Mouse (Mus musculus): ENCODE data around the gene Btbd7. TPM values are rescaled to one million over a fixed set of nuclear protein-coding genes. Genes with fewer than 3 reads are reported as not detected.

The Btbd7 gene
- polyA plus RNA-seq, 1 experiment: 0.10 TPM

DNA sequence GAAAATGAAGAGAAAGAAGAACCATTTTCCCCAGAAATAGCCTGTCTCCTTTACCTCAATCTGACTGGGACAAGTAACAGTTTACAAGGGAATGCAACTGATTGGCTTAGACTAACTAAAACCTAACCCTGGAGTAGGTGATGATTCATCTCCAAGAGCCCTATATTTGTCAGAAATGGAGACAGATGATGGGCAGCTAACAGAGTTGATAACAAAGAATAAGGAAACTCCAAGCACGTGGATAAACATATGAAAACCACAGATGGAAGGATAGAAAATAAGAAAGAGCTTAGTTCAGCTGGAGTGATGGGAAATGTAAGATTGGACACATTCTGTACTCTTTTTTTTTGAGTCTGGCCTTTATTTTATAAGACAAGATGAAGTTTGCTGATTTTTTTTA is 7.7 kb downstream of the Btbd7 start:
- H3K4me3 ChIP-seq (replicated peaks): no peak overlapping the region
- H3K9me3 ChIP-seq (ENCODE audit: control insufficient read depth, low read length): no peaks in the 10 kb centered on the region
- peaks cover 10% of the 10 kb centered on the region for H3K4me1 ChIP-seq (ENCODE audit: control insufficient read depth)
- TF ChIP-seq TAL1 (IDR thresholded peaks at IDR 0.05; ENCODE audit: low read length) (no peak), GATA1 (IDR thresholded peaks at IDR 0.05; ENCODE audit: low read length) (no peak)
- no peaks in the 10 kb centered on the region for H3K27me3 ChIP-seq (ENCODE audit: control insufficient read depth)
- H3K36me3 ChIP-seq (ENCODE audit: control insufficient read depth): peaks cover 5% of the 10 kb centered on the region

DNA sequence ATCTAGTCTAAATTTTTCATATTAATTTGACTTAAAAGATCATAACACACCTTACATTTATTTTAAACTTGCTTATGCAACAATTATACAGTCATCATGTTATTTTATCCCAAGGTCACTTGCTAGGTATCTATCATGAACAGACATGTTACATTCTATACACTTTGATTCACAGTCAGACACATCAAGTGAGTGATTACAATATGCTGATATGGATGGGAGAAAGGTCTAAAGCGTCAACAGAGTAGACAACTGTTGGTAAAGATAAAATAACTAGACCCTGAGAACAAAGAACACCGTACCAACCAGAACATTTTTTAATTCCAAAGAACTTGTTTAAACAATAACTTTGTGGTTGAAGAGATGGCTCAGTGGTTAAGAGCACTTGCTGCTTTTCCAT is 8.5 kb downstream of the Btbd7 start:
- Histone ChIP-seq H3K27me3 (ENCODE audit: control insufficient read depth) (no peaks in the 10 kb centered on the region), H3K4me3 (replicated peaks) (no peak overlapping the region), H3K4me1 (ENCODE audit: control insufficient read depth) (peaks cover 10% of the 10 kb centered on the region), H3K9me3 (ENCODE audit: control insufficient read depth, low read length) (no peaks in the 10 kb centered on the region), H3K36me3 (ENCODE audit: control insufficient read depth) (peaks cover 7% of the 10 kb centered on the region)
- TF ChIP-seq GATA1 (IDR thresholded peaks at IDR 0.05; ENCODE audit: low read length) (no peak), TAL1 (IDR thresholded peaks at IDR 0.05; ENCODE audit: low read length) (no peak)

- Histone ChIP-seq H3K9me3 (ENCODE audit: control insufficient read depth, low read length) (no peaks in the 10 kb centered on the region), H3K27me3 (ENCODE audit: control insufficient read depth) (no peaks in the 10 kb centered on the region), H3K36me3 (ENCODE audit: control insufficient read depth) (peaks cover 4% of the 10 kb centered on the region), H3K4me1 (ENCODE audit: control insufficient read depth) (peaks cover 1% of the 10 kb centered on the region; the same call in 1 of the 2 replicates), H3K4me3 (replicated peaks) (no peak overlapping the region)
- TF ChIP-seq GATA1 (IDR thresholded peaks at IDR 0.05; ENCODE audit: low read length) (no peak), TAL1 (IDR thresholded peaks at IDR 0.05; ENCODE audit: low read length) (no peak)
Measured at GRCm38 (mm10) chr12:102860806-102861205, 17.5 kb downstream of the Btbd7 start.

DNA sequence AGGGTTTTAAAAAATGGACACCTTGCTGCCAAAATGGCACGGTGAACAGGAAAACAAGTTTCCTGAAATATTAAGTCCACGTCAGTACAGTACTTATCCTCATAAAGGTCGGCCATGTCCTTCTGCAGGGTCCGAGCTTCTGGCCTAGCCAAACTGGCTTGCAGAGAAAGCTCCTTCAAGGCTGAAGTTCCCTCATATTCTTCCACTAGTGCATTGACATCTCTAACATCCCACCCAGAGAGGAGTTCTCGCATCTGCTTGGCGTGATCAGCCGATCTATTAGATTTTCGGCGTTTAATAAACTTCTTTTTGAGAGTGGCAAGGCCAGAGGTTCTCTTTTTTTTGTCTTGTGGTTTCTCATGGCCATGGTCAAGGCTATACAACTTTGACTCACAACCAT is 40.0 kb downstream of the Btbd7 start:
- Histone ChIP-seq H3K4me1 (ENCODE audit: control insufficient read depth) (no peaks in the 10 kb centered on the region), H3K9me3 (ENCODE audit: control insufficient read depth, low read length) (no peaks in the 10 kb centered on the region), H3K36me3 (ENCODE audit: control insufficient read depth) (peaks cover 30% of the 10 kb centered on the region), H3K4me3 (replicated peaks) (no peak overlapping the region), H3K27me3 (ENCODE audit: control insufficient read depth) (no peaks in the 10 kb centered on the region)
- no peak for TF ChIP-seq GATA1 (IDR thresholded peaks at IDR 0.05; ENCODE audit: low read length)
- TF ChIP-seq TAL1 (IDR thresholded peaks at IDR 0.05; ENCODE audit: low read length): no peak

GRCm38 (mm10) chr12:102832746-102833300 is 45.4 kb downstream of the Btbd7 start:
- H3K9me3 ChIP-seq (ENCODE audit: control insufficient read depth, low read length): no peaks in the 10 kb centered on the region
- TF ChIP-seq GATA1 (IDR thresholded peaks at IDR 0.05; ENCODE audit: low read length) (no peak), TAL1 (IDR thresholded peaks at IDR 0.05; ENCODE audit: low read length) (no peak)
- no peaks in the 10 kb centered on the region for H3K27me3 ChIP-seq (ENCODE audit: control insufficient read depth)
- H3K4me3 ChIP-seq (replicated peaks): no peak overlapping the region
- no peaks in the 10 kb centered on the region for H3K4me1 ChIP-seq (ENCODE audit: control insufficient read depth)
- peaks cover 29% of the 10 kb centered on the region for H3K36me3 ChIP-seq (ENCODE audit: control insufficient read depth)

GRCm38 (mm10) chr12:102831888-102832287 is 46.4 kb downstream of the Btbd7 start:
- TF ChIP-seq GATA1 (IDR thresholded peaks at IDR 0.05; ENCODE audit: low read length): no peak
- TF ChIP-seq TAL1 (IDR thresholded peaks at IDR 0.05; ENCODE audit: low read length): no peak
- H3K4me3 ChIP-seq (replicated peaks): no peak overlapping the region
- no peaks in the 10 kb centered on the region for H3K27me3 ChIP-seq (ENCODE audit: control insufficient read depth)

DNA sequence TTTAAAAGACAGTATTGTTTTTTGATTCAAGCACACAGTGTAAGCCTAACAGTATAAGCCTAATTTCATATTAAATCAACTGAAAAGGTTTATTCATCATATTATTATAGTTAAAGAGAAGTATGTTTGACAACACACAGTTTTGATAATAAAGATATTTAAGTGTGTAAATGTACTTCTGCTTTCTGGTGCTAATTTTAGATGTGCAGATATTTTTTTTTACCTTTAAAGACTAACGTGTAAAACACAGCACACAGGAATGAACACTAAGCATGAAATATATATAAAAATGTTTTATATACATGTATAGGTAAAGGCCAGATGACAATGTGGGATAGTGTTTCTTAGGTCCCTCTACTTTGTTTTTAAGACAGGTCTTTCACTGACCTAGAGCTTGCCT is 51.2 kb downstream of the Btbd7 start:
- TF ChIP-seq GATA1 (IDR thresholded peaks at IDR 0.05; ENCODE audit: low read length) (no peak), TAL1 (IDR thresholded peaks at IDR 0.05; ENCODE audit: low read length) (no peak)
- H3K9me3 ChIP-seq (ENCODE audit: control insufficient read depth, low read length): no peaks in the 10 kb centered on the region
- peaks cover 18% of the 10 kb centered on the region for H3K36me3 ChIP-seq (ENCODE audit: control insufficient read depth)
- no peaks in the 10 kb centered on the region for H3K27me3 ChIP-seq (ENCODE audit: control insufficient read depth)
- H3K4me1 ChIP-seq (ENCODE audit: control insufficient read depth): no peaks in the 10 kb centered on the region
- H3K4me3 ChIP-seq (replicated peaks): no peak overlapping the region

More at GRCm38 (mm10) chr12:102831888-102832287, 46.4 kb downstream of the Btbd7 start:
- peaks cover 23% of the 10 kb centered on the region for H3K36me3 ChIP-seq (ENCODE audit: control insufficient read depth)
- H3K4me1 ChIP-seq (ENCODE audit: control insufficient read depth): no peaks in the 10 kb centered on the region
- H3K9me3 ChIP-seq (ENCODE audit: control insufficient read depth, low read length): no peaks in the 10 kb centered on the region

DNA sequence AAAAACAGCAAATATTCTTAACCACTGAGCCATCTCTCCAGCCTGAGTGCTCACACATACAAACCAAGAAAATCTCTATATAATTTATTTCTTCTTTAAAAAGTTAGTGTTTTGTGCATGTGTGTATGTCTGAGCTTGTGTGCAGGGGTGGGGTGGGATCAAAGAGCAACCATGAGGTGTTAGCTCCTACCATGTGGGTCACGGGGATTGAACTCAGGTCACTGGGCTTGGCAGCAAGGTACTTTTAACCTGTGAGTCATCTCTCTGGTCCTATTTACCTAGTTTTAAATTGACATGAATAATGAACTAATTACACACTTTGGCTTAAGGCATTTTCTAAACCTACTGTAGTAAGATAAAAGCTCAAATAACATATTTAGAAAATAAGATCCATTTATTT is 51.9 kb downstream of the Btbd7 start:
- H3K4me1 ChIP-seq (ENCODE audit: control insufficient read depth): no peaks in the 10 kb centered on the region
- peaks cover 16% of the 10 kb centered on the region for H3K36me3 ChIP-seq (ENCODE audit: control insufficient read depth)
- no peaks in the 10 kb centered on the region for H3K27me3 ChIP-seq (ENCODE audit: control insufficient read depth)
- H3K9me3 ChIP-seq (ENCODE audit: control insufficient read depth, low read length): no peaks in the 10 kb centered on the region
- H3K4me3 ChIP-seq (replicated peaks): no peak overlapping the region
- no peak for TF ChIP-seq TAL1 (IDR thresholded peaks at IDR 0.05; ENCODE audit: low read length)

- Histone ChIP-seq H3K4me1 (ENCODE audit: control insufficient read depth) (no peaks in the 10 kb centered on the region), H3K36me3 (ENCODE audit: control insufficient read depth) (peaks cover 35% of the 10 kb centered on the region), H3K27me3 (ENCODE audit: control insufficient read depth) (no peaks in the 10 kb centered on the region), H3K4me3 (replicated peaks) (no peak overlapping the region), H3K9me3 (ENCODE audit: control insufficient read depth, low read length) (no peaks in the 10 kb centered on the region)
- TF ChIP-seq GATA1 (IDR thresholded peaks at IDR 0.05; ENCODE audit: low read length) (no peak), TAL1 (IDR thresholded peaks at IDR 0.05; ENCODE audit: low read length) (no peak)
Measured at GRCm38 (mm10) chr12:102814858-102815257, 63.4 kb downstream of the Btbd7 start.

DNA sequence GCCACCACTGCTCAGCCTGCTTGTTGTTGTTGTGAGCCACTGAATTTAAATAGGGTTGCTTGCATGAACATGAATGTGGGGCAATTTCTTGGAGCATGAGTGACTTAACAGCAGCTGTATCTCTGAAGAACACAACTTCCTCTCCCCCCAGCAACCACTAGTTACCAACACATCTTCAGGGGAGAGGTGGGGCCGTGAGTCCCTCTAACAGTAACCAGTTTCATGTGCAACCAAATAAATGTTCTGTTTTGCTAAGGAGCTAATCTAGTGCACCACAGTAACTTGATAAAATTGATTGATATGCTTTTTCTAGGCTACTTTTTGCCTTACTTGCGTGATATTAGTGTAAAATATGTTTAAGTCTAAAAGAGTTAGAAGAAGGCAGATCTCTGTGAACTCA is 78.7 kb downstream of the Btbd7 start:
- Histone ChIP-seq H3K4me1 (ENCODE audit: control insufficient read depth) (no peaks in the 10 kb centered on the region), H3K36me3 (ENCODE audit: control insufficient read depth) (peaks cover 45% of the 10 kb centered on the region), H3K9me3 (ENCODE audit: control insufficient read depth, low read length) (no peaks in the 10 kb centered on the region), H3K27me3 (ENCODE audit: control insufficient read depth) (no peaks in the 10 kb centered on the region), H3K4me3 (replicated peaks) (no peak overlapping the region)
- TF ChIP-seq TAL1 (IDR thresholded peaks at IDR 0.05; ENCODE audit: low read length) (no peak), GATA1 (IDR thresholded peaks at IDR 0.05; ENCODE audit: low read length) (no peak)

All from erythroblast, embryonic 14.5 days (primary cell).